Mouse (Mus musculus) ovary, postnatal 14 days (tissue): ENCODE results near the gene Slc45a3.

Experiments
- DNase-seq: peaks from one replicate; pipeline ENCODE4 v3.0.0; 2022; ENCODE audit warnings: low spot score

Slc45a3 gene

DNA sequence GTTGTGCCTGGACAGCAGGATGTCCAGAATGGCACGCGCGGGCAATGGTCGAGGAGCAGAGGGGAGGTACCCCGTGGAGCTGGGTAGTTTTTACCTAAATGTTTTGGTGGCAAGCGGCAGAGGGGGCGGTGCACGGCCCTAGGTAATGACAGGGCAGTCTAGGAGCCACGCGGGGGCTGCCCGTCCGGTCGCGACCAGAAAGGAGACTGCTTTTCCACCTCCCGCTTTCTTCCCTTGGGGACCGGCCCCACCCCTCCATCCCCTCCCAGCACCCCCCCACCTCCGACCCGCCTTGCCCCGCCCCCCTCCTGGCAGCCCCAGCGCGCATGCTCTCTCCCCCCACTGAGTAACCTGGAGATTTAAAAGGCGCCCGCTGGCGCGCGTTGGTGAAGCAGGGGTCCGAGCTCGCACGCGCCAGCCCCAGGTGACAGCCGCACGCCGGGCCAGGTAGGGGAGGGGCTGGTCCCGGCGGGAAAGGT lies at the start of gene Slc45a3:
Slc45a3 (plus strand) TSS at position 362 of the 479 bp plus-strand sequence.
- no peak for DNase-seq

DNA sequence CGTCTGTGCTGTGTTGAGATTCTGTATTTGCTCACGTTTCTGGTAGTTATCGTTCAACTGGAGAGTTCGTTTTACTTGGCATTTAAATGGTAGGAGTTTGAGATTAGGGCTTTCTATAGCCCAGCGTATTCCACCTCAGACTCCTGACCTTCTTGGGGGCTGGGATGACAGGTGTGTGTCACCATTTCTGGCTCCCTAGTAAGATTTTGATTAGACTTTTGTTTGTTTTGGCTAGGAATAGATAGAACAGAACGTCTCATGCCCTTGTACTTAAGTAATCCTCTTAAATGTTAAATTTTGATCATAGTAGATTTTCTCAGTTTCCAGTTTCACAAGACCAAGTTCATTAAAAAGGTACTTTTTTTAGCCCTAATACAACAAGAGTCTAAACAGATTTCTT lies 45.1 kb upstream of the Slc45a3 start:
- DNase-seq: no peak

- no peak for DNase-seq
Observed at GRCm38 (mm10) chr1:131919052-131919451, 43.7 kb upstream of the Slc45a3 start.

GRCm38 (mm10) chr1:131922100-131922499 lies 40.7 kb upstream of the Slc45a3 start:
- no peak for DNase-seq

- no peak for DNase-seq
Observed at GRCm38 (mm10) chr1:131933471-131933870, 29.3 kb upstream of the Slc45a3 start.

GRCm38 (mm10) chr1:131937659-131938305 lies 25.0 kb upstream of the Slc45a3 start:
- DNase-seq: peak; percentile 34

DNA sequence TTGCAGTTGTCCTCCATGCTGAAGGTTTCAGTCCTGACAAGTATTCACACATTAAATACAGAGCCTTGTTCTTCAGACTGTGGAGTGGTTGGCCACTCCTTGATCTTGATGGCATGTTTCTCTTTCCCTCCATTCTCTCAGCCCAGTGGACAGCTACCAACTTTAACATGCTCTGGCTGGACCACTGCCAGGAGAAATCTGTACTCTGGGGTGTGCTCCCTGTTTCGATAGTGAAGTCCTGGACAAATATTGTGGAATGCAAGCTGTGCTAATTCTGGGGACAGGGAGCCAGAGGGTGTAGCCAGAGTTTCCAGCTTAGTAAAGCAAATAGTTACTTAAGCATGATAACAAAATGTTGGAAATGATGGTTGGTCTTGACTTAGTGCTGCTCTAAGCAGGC lies 24.0 kb upstream of the Slc45a3 start:
- no peak for DNase-seq

DNA sequence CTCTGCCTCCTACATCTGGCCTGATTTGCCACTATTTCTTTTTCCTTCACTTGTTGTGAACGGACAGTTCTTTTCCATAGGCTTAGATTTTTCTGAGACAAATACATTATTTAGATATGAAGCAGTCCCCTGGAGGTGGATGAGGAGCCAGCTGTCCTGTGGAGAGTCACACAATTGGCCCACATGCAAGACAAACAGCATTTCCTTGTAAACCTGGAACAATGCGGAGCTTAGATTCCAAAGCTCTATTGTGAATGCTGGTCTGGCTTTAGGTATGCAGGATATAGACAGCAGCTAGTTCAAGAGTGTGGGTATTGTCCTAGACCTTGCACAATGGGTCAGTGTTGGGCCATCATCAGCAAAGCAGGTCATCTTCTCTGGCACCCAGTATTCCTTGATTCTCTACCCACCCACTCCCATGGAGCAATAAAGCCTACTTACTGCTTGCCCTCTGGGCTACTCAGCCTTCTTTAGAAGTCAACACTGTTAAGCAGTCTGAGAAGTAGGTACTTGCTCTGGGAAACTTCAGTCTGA lies 22.0 kb upstream of the Slc45a3 start:
- DNase-seq: no peak

DNA sequence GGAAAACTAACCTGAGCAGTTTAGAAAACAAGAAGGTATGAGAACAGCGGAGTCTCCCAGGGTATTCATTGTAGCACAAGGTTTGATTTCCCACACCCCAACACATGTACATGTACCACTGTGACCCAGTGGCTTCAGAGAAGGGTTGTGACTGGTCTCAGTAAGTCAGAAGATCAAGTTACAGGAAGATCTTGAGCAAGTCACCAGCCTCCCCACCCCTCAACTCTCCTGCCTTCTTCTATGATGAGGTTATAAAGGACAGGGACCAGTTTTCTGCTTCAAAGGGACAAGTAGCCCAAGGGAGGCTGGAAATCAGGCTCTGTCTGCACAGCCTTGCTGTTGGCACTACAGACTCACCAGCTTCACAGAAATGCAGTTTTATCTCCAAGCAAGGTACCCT lies 21.3 kb upstream of the Slc45a3 start:
- no peak for DNase-seq

DNA sequence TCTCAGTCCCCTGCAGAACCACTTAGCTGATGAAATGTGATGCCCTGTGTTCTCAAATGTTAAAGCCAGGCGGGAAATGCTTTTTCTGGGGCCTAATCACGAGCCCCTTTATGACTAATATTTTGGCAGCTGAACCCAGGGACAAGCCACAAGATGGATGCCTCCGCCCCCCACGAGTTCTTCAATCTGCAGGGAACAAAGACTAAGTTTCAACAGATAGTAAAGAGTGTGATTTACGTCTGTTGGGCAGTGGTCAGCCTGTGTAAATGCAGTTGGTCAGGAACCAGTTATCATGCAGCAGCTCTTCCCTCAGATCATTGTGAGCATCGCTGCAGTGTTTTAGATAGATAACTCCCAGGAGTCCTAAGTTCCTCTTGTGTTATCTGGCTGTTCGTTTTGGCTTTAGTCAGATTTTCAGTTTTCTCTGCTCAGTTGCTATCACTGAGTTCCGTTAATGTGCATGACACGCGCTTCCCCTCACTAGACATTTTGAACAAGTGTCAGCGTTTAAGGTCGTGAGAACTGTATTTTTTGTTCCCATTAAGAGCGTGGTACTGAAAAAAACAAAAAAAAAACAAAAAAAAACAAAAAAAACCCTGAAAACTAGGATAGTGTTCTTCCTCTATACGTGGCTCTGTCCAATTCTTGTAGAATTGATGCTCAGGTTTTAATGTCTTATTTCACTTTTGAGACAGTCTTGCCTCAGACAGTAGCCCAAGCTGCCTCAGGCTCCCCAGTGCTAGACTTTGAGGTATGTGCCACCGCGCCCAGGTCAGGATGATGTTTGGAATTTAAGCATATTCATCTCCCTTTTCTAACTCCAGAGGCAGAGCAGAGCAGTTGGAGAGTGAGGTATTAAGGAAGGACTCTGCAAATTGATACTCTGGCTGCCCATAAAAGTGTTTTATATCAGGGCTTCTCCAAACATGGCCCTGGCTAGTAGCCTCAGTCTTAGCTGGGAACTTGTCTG lies 19.9 kb upstream of the Slc45a3 start:
- no peak for DNase-seq

- no peak for DNase-seq
Observed at GRCm38 (mm10) chr1:131945674-131946440, 16.9 kb upstream of the Slc45a3 start.

GRCm38 (mm10) chr1:131946462-131947215 lies 16.1 kb upstream of the Slc45a3 start:
- DNase-seq: no peak

- DNase-seq: no peak
Observed at GRCm38 (mm10) chr1:131947997-131948525, 14.7 kb upstream of the Slc45a3 start.

DNA sequence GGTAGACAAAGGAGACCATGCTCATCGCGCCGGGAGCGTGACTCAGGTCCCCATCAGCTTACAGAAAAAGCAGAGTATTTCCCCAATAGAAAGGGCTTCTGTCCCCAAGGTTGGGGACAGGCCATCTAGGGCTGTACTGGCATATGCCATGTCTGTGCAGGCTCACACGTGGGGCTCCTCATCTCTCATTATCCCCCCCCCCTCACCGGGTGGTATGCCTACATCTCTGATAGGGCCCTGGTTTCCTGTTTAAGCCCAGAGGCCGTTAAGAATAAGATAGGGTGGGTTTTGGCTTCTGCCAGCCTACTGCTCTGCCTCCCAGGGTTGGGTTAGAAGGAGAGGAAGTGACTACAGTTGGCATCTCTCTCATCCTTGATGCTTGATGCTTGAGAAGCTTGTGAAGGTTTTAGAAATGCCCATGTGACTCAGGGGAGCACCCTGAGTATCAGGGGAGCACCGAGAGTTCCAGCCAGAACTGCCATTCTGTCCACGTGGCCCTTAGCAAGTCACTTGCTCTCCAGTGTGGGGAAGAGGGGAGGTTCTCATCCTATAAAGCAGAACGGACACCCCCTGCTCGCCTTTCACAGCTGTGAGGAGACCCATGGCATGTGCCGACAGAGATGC lies 8.4 kb upstream of the Slc45a3 start:
- no peak for DNase-seq

GRCm38 (mm10) chr1:131955131-131955757 lies 7.5 kb upstream of the Slc45a3 start:
- DNase-seq: no peak

- no peak for DNase-seq
Observed at GRCm38 (mm10) chr1:131957416-131957815, 5.4 kb upstream of the Slc45a3 start.

- DNase-seq: no peak
Observed at GRCm38 (mm10) chr1:131961004-131961403, 1.8 kb upstream of the Slc45a3 start.

DNA sequence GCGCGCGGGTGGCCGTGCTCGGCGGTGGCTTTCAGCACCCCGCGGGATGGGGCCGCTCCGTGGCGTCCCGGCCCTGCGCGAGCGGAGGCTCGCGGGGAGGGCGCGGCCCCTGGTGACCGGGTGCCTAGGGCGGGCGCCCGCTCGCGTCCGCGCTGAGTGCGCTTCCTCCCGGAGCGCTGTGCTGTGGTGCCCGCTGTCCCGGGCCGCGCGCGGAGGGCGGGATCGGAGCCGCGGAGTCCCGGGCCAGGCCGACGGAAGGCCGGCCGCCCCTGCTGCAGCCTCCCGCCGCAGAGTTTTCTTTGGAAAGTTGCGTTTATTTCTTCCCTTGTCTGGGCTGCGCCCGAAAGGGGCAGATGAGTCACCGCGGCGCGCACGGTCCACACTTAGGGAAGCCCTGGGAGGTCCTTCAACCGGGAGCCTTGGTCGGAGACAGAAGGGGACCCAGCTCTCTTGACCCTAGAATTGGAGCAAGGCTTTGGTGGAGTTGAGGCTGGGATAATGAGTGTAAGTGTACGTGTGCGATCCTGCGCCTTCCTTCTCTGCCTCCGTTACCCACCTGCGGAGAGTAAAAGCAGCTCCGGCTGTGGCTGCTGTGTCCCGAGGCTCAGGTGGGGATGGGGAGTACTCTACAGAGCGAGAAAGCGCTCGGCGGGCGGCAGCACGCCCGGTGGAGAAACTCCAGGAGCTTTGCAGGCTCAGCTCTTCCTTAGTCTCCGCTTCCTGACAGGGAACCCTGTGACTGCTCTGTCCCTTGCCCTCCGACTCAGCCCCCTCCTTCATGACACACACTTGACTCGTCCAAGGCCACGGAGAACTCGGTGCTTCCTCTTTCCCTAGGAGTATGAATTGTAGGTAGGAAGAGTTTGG lies 551 bp downstream of the Slc45a3 start:
- DNase-seq: no peak

GRCm38 (mm10) chr1:131964100-131964499 lies 1.3 kb downstream of the Slc45a3 start:
- no peak for DNase-seq
